Mouse (Mus musculus): ENCODE measurements around the gene Krtap9-3. TPM values are rescaled to one million over a fixed set of nuclear protein-coding genes. Genes with fewer than 3 reads are reported as not detected.
"Not testable (repeated sequence)": the region's sequence is repeated elsewhere in the genome, so short reads cannot be mapped to it uniquely, and the experiment has no call there.

Gene Krtap9-3
- polyA plus RNA-seq, 1 experiment, result not detected

- no peaks in the 10 kb centered on the region for H3K4me1 ChIP-seq (ENCODE audit: control insufficient read depth)
- no peaks in the 10 kb centered on the region for H3K9me3 ChIP-seq (ENCODE audit: control insufficient read depth, low read length)
- no peaks in the 10 kb centered on the region for H3K36me3 ChIP-seq (ENCODE audit: control insufficient read depth)
- H3K4me3 ChIP-seq (replicated peaks), result no peak within 1 kb of the TSS
- no peaks in the 10 kb centered on the region for H3K27me3 ChIP-seq (ENCODE audit: control insufficient read depth)
- TF ChIP-seq TAL1 (IDR thresholded peaks at IDR 0.05; ENCODE audit: low read length) (no peak), GATA1 (IDR thresholded peaks at IDR 0.05; ENCODE audit: low read length) (no peak)
These were observed 22.4 kb upstream of the Krtap9-3 start, which contains the start of gene Gm11562 for GRCm38 (mm10) chr11:99620335-99620734. Gene Gm11562 (minus strand): TSS chr11:99620435.

DNA sequence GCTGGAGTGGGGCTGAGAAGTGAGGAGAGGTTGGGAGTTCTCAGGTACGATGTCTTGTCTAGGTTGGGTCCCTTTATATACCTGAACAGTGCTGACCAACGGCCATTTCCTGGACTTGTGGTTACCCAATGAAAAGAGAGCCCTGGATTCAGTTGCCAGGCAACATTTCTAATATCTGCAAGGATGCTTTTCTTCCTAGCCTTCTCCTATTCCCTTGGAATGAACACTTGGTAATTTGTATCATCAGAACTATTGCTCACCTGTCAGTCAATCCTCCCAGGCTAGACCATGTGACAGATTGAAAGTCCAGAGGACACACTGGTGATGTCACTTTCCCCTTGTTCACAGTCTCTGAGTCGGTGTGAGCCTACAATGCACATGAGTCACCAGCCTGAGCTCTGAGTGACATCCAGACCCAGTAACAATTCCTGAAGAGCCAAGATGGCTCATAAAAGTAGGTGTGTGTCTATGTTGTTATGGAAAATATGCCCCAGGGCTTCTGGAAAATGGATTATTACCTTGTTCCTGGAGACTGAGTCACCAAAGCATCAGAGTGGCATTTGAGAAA is 17.0 kb upstream of the Krtap9-3 start, which contains the start of gene Krtap2-4:
TSS of gene Krtap2-4 (minus strand) at position 51 of the 568 bp plus-strand sequence.
- no peaks in the 10 kb centered on the region for H3K4me1 ChIP-seq (ENCODE audit: control insufficient read depth)
- H3K27me3 ChIP-seq (ENCODE audit: control insufficient read depth), result no peaks in the 10 kb centered on the region
- no peak within 1 kb of the TSS for H3K4me3 ChIP-seq (replicated peaks)
- TF ChIP-seq GATA1 (IDR thresholded peaks at IDR 0.05; ENCODE audit: low read length) (no peak), TAL1 (IDR thresholded peaks at IDR 0.05; ENCODE audit: low read length) (no peak)
- no peaks in the 10 kb centered on the region for H3K36me3 ChIP-seq (ENCODE audit: control insufficient read depth)
- no peaks in the 10 kb centered on the region for H3K9me3 ChIP-seq (ENCODE audit: control insufficient read depth, low read length)

- H3K4me1 ChIP-seq (ENCODE audit: control insufficient read depth), result not testable (repeated sequence)
These were observed 12.2 kb upstream of the Krtap9-3 start, which contains the start of gene Gm11937 for GRCm38 (mm10) chr11:99610089-99610488. Gene Gm11937 (minus strand): TSS chr11:99610189.

GRCm38 (mm10) chr11:99609126-99609525 is 11.2 kb upstream of the Krtap9-3 start:
- Histone ChIP-seq H3K9me3 (ENCODE audit: control insufficient read depth, low read length) (no peaks in the 10 kb centered on the region), H3K4me1 (ENCODE audit: control insufficient read depth) (no peaks in the 10 kb centered on the region), H3K36me3 (ENCODE audit: control insufficient read depth) (no peaks in the 10 kb centered on the region), H3K4me3 (replicated peaks) (no peak overlapping the region), H3K27me3 (ENCODE audit: control insufficient read depth) (no peaks in the 10 kb centered on the region)
- no peak for TF ChIP-seq TAL1 (IDR thresholded peaks at IDR 0.05; ENCODE audit: low read length)
- no peak for TF ChIP-seq GATA1 (IDR thresholded peaks at IDR 0.05; ENCODE audit: low read length)

More at GRCm38 (mm10) chr11:99610089-99610488, 12.2 kb upstream of the Krtap9-3 start, which contains the start of gene Gm11937:
- H3K27me3 ChIP-seq (ENCODE audit: control insufficient read depth); H3K36me3 ChIP-seq (ENCODE audit: control insufficient read depth); H3K4me3 ChIP-seq (replicated peaks); H3K9me3 ChIP-seq (ENCODE audit: control insufficient read depth, low read length): not testable (repeated sequence)

GRCm38 (mm10) chr11:99603208-99603607 is 5.3 kb upstream of the Krtap9-3 start, which contains the start of gene Gm11938:
Gene Gm11938 (minus strand): TSS chr11:99603308.
- not testable (repeated sequence) for H3K27me3 ChIP-seq (ENCODE audit: control insufficient read depth); H3K9me3 ChIP-seq (ENCODE audit: control insufficient read depth, low read length); H3K4me1 ChIP-seq (ENCODE audit: control insufficient read depth); H3K4me3 ChIP-seq (replicated peaks); H3K36me3 ChIP-seq (ENCODE audit: control insufficient read depth)

GRCm38 (mm10) chr11:99590981-99591380 is 6.9 kb downstream of the Krtap9-3 start, which contains the start of gene Krtap1-3:
Gene Krtap1-3 (minus strand): TSS chr11:99591339.
- Histone ChIP-seq H3K27me3 (ENCODE audit: control insufficient read depth) (no peaks in the 10 kb centered on the region), H3K36me3 (ENCODE audit: control insufficient read depth) (no peaks in the 10 kb centered on the region), H3K4me1 (ENCODE audit: control insufficient read depth) (no peaks in the 10 kb centered on the region), H3K4me3 (replicated peaks) (no peak within 1 kb of the TSS), H3K9me3 (ENCODE audit: control insufficient read depth, low read length) (peaks cover 2% of the 10 kb centered on the region; the same call in 1 of the 2 replicates)
- no peak for TF ChIP-seq GATA1 (IDR thresholded peaks at IDR 0.05; ENCODE audit: low read length)
- no peak for TF ChIP-seq TAL1 (IDR thresholded peaks at IDR 0.05; ENCODE audit: low read length)

- TF ChIP-seq GATA1 (IDR thresholded peaks at IDR 0.05; ENCODE audit: low read length) (no peak), TAL1 (IDR thresholded peaks at IDR 0.05; ENCODE audit: low read length) (no peak)
- Histone ChIP-seq H3K4me1 (ENCODE audit: control insufficient read depth) (no peaks in the 10 kb centered on the region), H3K4me3 (replicated peaks) (no peak overlapping the region), H3K9me3 (ENCODE audit: control insufficient read depth, low read length) (peaks cover 3% of the 10 kb centered on the region), H3K27me3 (ENCODE audit: control insufficient read depth) (no peaks in the 10 kb centered on the region), H3K36me3 (ENCODE audit: control insufficient read depth) (no peaks in the 10 kb centered on the region)
These were observed 12.8 kb downstream of the Krtap9-3 start for GRCm38 (mm10) chr11:99585096-99585495.

DNA sequence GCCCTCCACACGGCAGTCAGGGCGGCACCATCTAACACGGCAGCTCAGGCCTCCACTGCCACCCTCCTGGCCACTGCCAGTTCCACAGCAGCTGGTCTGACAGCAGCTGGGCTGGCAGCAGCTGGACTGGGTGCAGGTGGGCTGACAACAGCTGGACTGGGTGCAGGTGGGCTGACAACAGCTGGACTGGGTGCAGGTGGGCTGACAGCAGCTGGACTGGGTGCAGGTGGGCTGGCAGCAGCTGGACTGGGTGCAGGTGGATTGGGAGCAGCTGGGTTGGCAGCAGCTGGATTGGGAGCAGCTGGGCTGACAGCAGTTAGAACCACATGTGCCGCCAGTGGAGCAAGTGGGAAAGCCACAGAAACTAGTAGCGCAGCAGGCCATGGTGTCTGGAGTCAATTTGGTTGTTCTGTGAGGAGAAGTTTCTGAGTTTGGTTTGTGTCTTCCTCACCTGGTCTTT is 14.6 kb downstream of the Krtap9-3 start, which contains the start of gene Krtap1-4:
TSS of gene Krtap1-4 (minus strand) at position 410 of the 460 bp plus-strand sequence.
- Histone ChIP-seq H3K36me3 (ENCODE audit: control insufficient read depth) (no peaks in the 10 kb centered on the region), H3K4me3 (replicated peaks) (no peak within 1 kb of the TSS), H3K9me3 (ENCODE audit: control insufficient read depth, low read length) (peaks cover 3% of the 10 kb centered on the region), H3K27me3 (ENCODE audit: control insufficient read depth) (no peaks in the 10 kb centered on the region), H3K4me1 (ENCODE audit: control insufficient read depth) (no peaks in the 10 kb centered on the region)
- TF ChIP-seq GATA1 (IDR thresholded peaks at IDR 0.05; ENCODE audit: low read length), result no peak
- TF ChIP-seq TAL1 (IDR thresholded peaks at IDR 0.05; ENCODE audit: low read length), result no peak

DNA sequence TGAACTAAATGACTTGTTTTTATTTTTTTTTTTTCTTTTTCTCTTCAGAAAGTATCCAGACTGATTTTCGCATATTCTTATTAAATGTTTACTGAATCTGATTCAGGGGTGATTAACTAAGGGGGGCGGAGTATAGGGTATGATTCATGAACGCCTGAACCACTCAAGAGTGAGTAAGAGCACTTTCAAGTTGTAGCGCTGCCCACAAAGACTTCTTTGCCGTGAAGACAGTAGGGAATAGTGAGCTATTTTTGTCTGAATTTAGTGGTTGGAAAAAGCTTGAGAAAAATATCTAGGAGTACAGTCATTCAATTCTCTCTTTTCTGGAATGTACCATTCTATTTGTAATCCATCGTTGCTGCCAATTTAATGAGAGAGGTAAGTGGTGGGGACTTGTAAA is 16.3 kb downstream of the Krtap9-3 start:
- H3K9me3 ChIP-seq (ENCODE audit: control insufficient read depth, low read length), result peaks cover 3% of the 10 kb centered on the region
- no peaks in the 10 kb centered on the region for H3K4me1 ChIP-seq (ENCODE audit: control insufficient read depth)
- no peak overlapping the region for H3K4me3 ChIP-seq (replicated peaks)
- H3K27me3 ChIP-seq (ENCODE audit: control insufficient read depth), result no peaks in the 10 kb centered on the region
- H3K36me3 ChIP-seq (ENCODE audit: control insufficient read depth), result no peaks in the 10 kb centered on the region
- TF ChIP-seq TAL1 (IDR thresholded peaks at IDR 0.05; ENCODE audit: low read length) (no peak), GATA1 (IDR thresholded peaks at IDR 0.05; ENCODE audit: low read length) (no peak)
